Mouse (Mus musculus) ES-Bruce4 (cell line): ENCODE data around the gene Psmg1.

Experiments used
- EP300 ChIP-seq: IDR thresholded peaks from 2 replicates; pipeline ENCODE4 v1.6.1; 2011; ENCODE audit warnings: low read depth, low read length; ENCODE audit not compliant: insufficient read depth
- POLR2A ChIP-seq: IDR thresholded peaks from one replicate; pipeline ENCODE4 v1.8.1; 2011; ENCODE audit warnings: low read length; ENCODE audit not compliant: insufficient read depth

DNA sequence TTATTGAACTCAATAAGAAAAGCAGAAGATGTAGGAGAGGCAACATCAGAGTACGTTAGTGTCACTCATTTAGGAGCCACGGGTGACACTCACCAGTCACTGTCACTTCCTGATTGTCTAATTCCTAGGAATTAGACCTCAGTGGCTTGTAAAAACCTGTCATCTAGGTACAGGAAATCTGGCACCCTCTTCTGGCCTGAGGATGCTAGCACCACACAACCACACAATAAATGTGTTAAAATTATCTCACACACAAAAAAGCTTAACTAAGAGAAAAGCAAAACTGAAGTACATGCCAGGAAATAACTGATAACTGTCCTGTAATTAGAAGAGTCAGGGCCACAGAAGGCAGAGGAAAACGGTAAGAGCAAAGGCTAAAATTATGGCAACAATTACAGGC is 34.5 kb upstream of the Psmg1 start:
- TF ChIP-seq POLR2A (no peak), EP300 (no peak)
